Mouse (Mus musculus) limb, embryonic 14.5 days (tissue): ENCODE data around the gene Sema3b. TPM values are rescaled to one million over a fixed set of nuclear protein-coding genes. Genes with fewer than 3 reads are reported as not detected.

Experiments
- ATAC-seq: fragments of 200-750 bp; cut with Nextera tagmentation; 2 replicates; pipeline ENCODE4 v1.8.0; 2017; ENCODE audit warnings: low read depth, moderate number of reproducible peaks, moderate TSS enrichment; ENCODE audit not compliant: low FRiP score
- DNase-seq: peaks from one replicate; pipeline ENCODE4 v3.0.0-alpha.2; 2015; ENCODE audit warnings: low spot score
- H3K27ac ChIP-seq: fragments of 300-500 bp; sonication (generic); replicated peaks from 2 replicates; pipeline ENCODE4 v1.5.1; 2014; ENCODE audit warnings: low read depth, mild to moderate bottlenecking, low read length, moderate library complexity, mixed read lengths
- H3K27me3 ChIP-seq: fragments of 300-500 bp; sonication (generic); 2 replicates; pipeline ENCODE4 v1.6.1; 2014; ENCODE audit warnings: low read length, mixed read lengths; ENCODE audit not compliant: control insufficient read depth, insufficient read depth
- H3K36me3 ChIP-seq: fragments of 300-500 bp; sonication (generic); 2 replicates; pipeline ENCODE4 v1.6.1; 2014; ENCODE audit warnings: mild to moderate bottlenecking, low read length, moderate library complexity, mixed read lengths; ENCODE audit not compliant: control insufficient read depth, insufficient read depth
- H3K4me1 ChIP-seq: fragments of 300-500 bp; sonication (generic); 2 replicates; pipeline ENCODE4 v1.6.1; 2014; ENCODE audit warnings: antibody characterized with exemption, low read length, mixed read lengths; ENCODE audit not compliant: control insufficient read depth, insufficient read depth
- H3K4me2 ChIP-seq: fragments of 300-500 bp; sonication (generic); replicated peaks from 2 replicates; pipeline ENCODE4 v1.6.1; 2014; ENCODE audit warnings: low read depth, mild to moderate bottlenecking, low read length, moderate library complexity; ENCODE audit not compliant: severe bottlenecking
- H3K4me3 ChIP-seq: fragments of 300-500 bp; sonication (generic); replicated peaks from 2 replicates; pipeline ENCODE4 v1.5.1; 2014; ENCODE audit warnings: low read length
- H3K9ac ChIP-seq: fragments of 300-500 bp; sonication (generic); 2 replicates; pipeline ENCODE4 v1.6.1; 2014; ENCODE audit warnings: mild to moderate bottlenecking, low read depth, low read length, moderate library complexity; ENCODE audit not compliant: severe bottlenecking
- H3K9me3 ChIP-seq: fragments of 300-500 bp; sonication (generic); 2 replicates; pipeline ENCODE4 v1.6.1; 2016; ENCODE audit warnings: low read length; ENCODE audit not compliant: control insufficient read depth
- POLR2A ChIP-seq: fragments of 200-500 bp; IDR thresholded peaks from 2 replicates; pipeline ENCODE4 v1.8.0; 2012; ENCODE audit warnings: inconsistent platforms, mild to moderate bottlenecking, moderate library complexity, borderline replicate concordance; ENCODE audit not compliant: insufficient read depth, insufficient read length; ENCODE audit errors: extremely low read depth
- WGBS: fragments of 180-500 bp; shearing (Covaris S2); extraction: QIAGEN DNeasy Blood & Tissue Kit; methylation state at CpG from one replicate; pipeline ENCODE4 v1.1.7; 2014; 5-methylcytosine and 5-hydroxymethylcytosine counted together
- polyA plus RNA-seq, 2 experiments: library from polyadenylated mRNA; depleted of rRNA in 1 of 2; stranded (reverse) in 1 of 2; unstranded in 1 of 2; fragments of >200 nt; fragmentation: Nextera tagmentation in 1 of 2; extraction: Ambion mirVana in 1 of 2; gene quantifications; 2 replicates each; pipeline versions ENCODE4 v1.2.1 to v1.2.3; 2012 to 2014

Gene Sema3b
- polyA plus RNA-seq, 2 experiments: 11.2 to 23.7 TPM

DNA sequence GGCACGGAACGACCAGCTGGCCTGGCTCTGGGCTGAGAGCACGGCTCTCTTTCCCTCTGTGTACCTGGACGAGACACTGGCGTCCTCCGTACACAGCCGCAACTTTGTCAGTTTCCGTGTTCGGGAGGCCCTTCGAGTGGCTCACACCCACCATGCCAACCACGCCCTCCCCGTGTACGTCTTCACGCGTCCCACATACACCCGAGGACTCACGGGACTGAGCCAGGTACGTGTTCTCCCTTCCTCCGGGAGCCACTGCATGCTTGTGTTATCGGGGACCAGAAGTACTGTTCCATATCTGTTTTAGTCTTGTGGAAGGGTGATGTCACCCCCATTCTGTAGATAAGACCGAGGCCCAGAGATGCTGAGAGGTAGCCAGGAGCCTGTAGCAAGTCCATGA, 38.2 kb downstream of the Sema3b start:
- no peak for DNase-seq
- TF ChIP-seq POLR2A: no peak
- 91% methylated on average over 21 of the region's 21 CpGs for WGBS
- no peak for ATAC-seq
- Histone ChIP-seq H3K9me3 (no peaks in the 10 kb centered on the region), H3K27ac (no peak overlapping the region), H3K4me3 (peak overlapping the region; percentile 75), H3K36me3 (peaks cover 37% of the 10 kb centered on the region), H3K9ac (no peak overlapping the region; the same call in 1 of the 2 replicates), H3K4me2 (peak overlapping the region; percentile 93), H3K4me1 (peaks cover 27% of the 10 kb centered on the region), H3K27me3 (no peaks in the 10 kb centered on the region)

DNA sequence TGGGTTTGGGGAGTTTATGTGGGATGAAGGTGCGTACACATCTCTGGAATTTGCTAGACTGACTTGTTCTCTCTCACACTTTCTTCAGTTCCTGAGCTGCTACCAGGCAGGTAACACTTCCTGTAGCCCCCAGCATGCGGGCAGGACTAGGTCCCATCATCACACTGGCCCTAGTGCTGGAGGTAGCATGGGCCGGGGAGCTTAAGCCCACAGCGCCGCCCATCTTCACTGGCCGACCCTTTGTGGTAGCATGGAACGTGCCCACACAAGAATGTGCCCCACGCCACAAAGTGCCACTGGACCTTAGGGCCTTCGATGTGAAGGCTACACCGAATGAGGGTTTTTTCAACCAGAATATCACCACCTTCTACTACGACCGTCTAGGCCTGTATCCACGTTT, 39.0 kb downstream of the Sema3b start:
- Histone ChIP-seq H3K9me3 (no peaks in the 10 kb centered on the region), H3K4me1 (peaks cover 27% of the 10 kb centered on the region), H3K36me3 (peaks cover 43% of the 10 kb centered on the region), H3K27me3 (no peaks in the 10 kb centered on the region), H3K9ac (peak overlapping the region; percentile 78), H3K4me2 (peak overlapping the region; percentile 93), H3K4me3 (peak overlapping the region; percentile 75), H3K27ac (peak overlapping the region; percentile 75; the same call in 1 of the 2 replicates)
- WGBS: 31% methylated on average over 13 of the region's 13 CpGs
- no peak for TF ChIP-seq POLR2A
- no peak for ATAC-seq
- DNase-seq: no peak

DNA sequence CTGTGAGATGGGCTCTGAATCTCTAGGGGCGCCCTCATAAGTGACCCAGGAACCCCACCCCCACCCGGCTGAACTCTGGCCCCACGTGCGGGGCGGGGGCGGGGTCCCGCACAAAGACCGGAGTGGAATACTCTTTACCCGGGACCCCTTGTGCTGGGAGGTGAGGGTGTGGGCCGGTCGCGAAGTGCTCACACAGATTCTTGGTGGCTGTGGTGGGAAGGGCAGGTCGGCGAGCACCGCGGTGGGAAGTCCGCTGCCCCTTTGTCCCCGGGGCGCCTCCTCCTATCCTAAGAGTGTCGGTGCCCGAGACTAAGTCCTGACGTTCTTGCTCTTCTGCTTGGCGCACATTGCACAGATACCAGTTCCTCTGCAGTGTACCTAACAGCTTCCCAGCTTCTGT, 39.8 kb downstream of the Sema3b start:
- WGBS: under 1% methylated on average over 21 of the region's 23 CpGs

DNA sequence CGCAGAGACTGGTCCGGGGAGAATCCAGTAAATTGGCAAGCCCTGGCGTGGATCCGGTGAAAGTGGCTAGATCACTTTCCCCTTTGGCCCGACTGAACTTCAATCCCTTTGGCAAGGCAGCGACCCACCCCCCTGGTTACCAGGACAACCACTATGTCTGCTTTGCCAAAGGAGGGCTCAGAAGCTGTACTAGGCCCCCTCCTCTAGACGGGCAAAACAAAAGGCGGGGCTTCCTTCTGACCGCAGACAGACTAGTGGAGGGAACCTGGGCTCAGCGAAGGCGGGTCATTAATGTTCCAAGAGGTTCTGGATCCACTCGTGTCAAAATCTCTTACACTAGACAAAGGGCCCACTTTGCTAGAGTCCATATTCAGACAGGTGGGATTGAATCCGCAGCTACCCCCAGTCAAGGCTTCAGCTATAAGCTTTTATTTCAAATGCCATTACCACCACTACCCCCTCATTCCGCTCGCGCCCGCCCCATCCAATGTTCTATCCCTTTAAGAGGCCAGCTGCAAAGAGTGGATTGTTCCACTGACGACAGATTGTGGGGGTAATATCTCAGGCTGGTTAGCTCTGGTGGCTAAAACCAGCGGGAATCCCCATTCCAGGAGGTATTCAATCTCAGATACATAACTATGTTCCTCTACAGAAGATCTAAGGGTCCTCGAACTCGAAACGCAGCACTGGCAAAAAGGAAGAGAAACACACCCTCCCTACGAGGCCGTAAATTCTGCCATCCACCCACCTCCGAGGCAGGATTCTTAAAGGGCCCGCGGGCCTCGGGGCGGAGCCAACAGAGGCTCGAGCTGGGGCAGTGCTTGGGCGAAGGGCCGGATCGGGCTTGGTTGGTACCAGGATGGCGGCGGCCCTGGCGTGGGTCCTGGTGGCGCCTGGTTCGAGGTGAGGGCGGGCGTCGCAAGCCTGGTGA, 40.4 kb downstream of the Sema3b start:
- peak; percentile 87 for DNase-seq
- Histone ChIP-seq H3K27me3 (no peaks in the 10 kb centered on the region), H3K36me3 (peaks cover 36% of the 10 kb centered on the region), H3K4me3 (peak overlapping the region; percentile 75), H3K27ac (peak overlapping the region; percentile 75), H3K9ac (peak overlapping the region; percentile 78), H3K9me3 (no peaks in the 10 kb centered on the region), H3K4me1 (peaks cover 31% of the 10 kb centered on the region), H3K4me2 (peak overlapping the region; percentile 93)
- 0 out of 2 replicates have a peak, but pooled peaks have one; percentile 74 for TF ChIP-seq POLR2A
- ATAC-seq: peak; percentile 88
- WGBS: under 1% methylated on average over 41 of the region's 41 CpGs

More for the DNA sequence above, 39.8 kb downstream of the Sema3b start:
- H3K36me3 ChIP-seq: peaks cover 38% of the 10 kb centered on the region
- ATAC-seq: peak; percentile 42
- no peaks in the 10 kb centered on the region for H3K9me3 ChIP-seq
- H3K4me2 ChIP-seq: peak overlapping the region; percentile 93
- H3K9ac ChIP-seq: peak overlapping the region; percentile 78
- H3K27me3 ChIP-seq: no peaks in the 10 kb centered on the region
- DNase-seq: peak; percentile 19
- H3K27ac ChIP-seq: peak overlapping the region; percentile 75
- H3K4me3 ChIP-seq: peak overlapping the region; percentile 75
- TF ChIP-seq POLR2A: no peak
- peaks cover 27% of the 10 kb centered on the region for H3K4me1 ChIP-seq

DNA sequence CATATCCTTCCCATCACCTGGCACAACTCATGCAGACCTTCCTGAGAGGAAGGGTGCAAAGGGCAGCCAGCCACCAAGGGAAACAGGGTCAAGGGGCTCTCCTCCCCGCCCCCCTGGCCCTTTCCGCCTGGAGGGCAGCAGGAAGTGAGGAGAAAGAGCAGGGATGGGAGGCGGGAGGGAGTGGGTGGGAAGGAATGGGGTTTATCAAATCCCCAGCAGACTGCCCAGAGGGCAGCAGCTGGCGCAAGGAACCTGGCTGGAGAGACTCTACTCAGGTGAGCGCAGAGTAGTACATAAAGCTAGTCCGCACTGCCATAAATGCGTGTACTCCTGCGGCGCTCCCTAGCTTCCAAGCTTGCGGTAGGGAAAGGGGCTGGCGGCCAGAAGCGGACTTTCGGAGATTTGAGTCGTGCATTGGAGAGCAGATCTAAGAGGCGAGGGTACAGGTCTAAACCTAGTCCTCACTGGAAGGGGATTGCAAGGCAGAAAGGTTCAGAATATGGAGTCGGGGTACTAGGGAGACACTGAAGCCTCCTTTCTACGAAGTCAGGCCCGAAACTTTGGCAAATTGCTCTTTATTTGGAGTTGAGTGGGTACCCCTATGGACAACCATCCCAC, 41.2 kb downstream of the Sema3b start, which contains the start of gene Hyal2:
Gene Hyal2, plus strand, starts transcription at position 244 of the 618 bp plus-strand sequence.
- no peak for TF ChIP-seq POLR2A
- 9% methylated on average over 17 of the region's 18 CpGs for WGBS
- Histone ChIP-seq H3K4me3 (peak within 1 kb of the TSS; percentile 75), H3K36me3 (peaks cover 28% of the 10 kb centered on the region), H3K9ac (peak within 1 kb of the TSS; percentile 78), H3K9me3 (no peaks in the 10 kb centered on the region), H3K4me1 (peaks cover 31% of the 10 kb centered on the region), H3K27ac (peak within 1 kb of the TSS; percentile 75), H3K4me2 (peak within 1 kb of the TSS; percentile 93), H3K27me3 (no peaks in the 10 kb centered on the region)
- no peak for DNase-seq
- no peak for ATAC-seq
